In genomic region chr16:4598891-4599543, GRCm38 (mm10) we compare ENCODE assay signal across 11 mouse cellular contexts. TPM values are rescaled to one million over a fixed set of nuclear protein-coding genes. Genes with fewer than 3 reads are reported as not detected.
DNase-seq lines count a peak whose midpoint lies in the region; ATAC-seq lines count a peak whose summit lies in the region.
"Had no signal": no experiment of that assay in that cellular context is flagged by ENCODE, and none has a peak within 500 bp of the region (broad histone marks: within the 10 kb centered on the region; RNA-seq: fewer than 3 reads in every experiment).

No protein-coding gene starts in this region.

- peaks cover 84% of the 10 kb centered on the region for H3K4me1 ChIP-seq in heart, embryonic 16.5 days (ENCODE audit: control insufficient read depth, insufficient read depth, low read length)
- H3K4me1 ChIP-seq in hindbrain, embryonic 14.5 days (replicated peaks; ENCODE audit: control insufficient read depth, insufficient read depth, low read length), result peaks cover 63% of the 10 kb centered on the region
- H3K4me1 ChIP-seq in midbrain, embryonic 13.5 days (replicated peaks), result peaks cover 88% of the 10 kb centered on the region

- H3K4me2 ChIP-seq in heart, embryonic 16.5 days (ENCODE audit: low read depth, low read length), result no peak overlapping the region
- H3K4me2 ChIP-seq in hindbrain, embryonic 14.5 days (replicated peaks), result peak overlapping the region; percentile 0; the same call in 1 of the 2 replicates
- H3K4me2 ChIP-seq in midbrain, embryonic 13.5 days (replicated peaks), result peak overlapping the region; percentile 33

- H3K9ac ChIP-seq in heart, embryonic 16.5 days (ENCODE audit: low read length), result peak overlapping the region; percentile 38; the same call in 1 of the 2 replicates
- H3K9ac ChIP-seq in hindbrain, embryonic 14.5 days, result no peak overlapping the region
- peak overlapping the region; percentile 45 for H3K9ac ChIP-seq in midbrain, embryonic 13.5 days (replicated peaks)
- H3K9ac ChIP-seq: liver, embryonic 14.5 days had no signal

- WGBS in heart, embryonic 16.5 days, result 31% methylated on average over 6 of the region's 6 CpGs
- 20% methylated on average over 6 of the region's 6 CpGs for WGBS in hindbrain, embryonic 14.5 days
- 26% methylated on average over 6 of the region's 6 CpGs for WGBS in midbrain, embryonic 13.5 days

- DNase-seq in heart, adult 8-10 months (ENCODE audit: low spot score), result no peak
- peak; percentile 64 for DNase-seq in embryo, embryonic 11 days
- DNase-seq in hindbrain, embryonic 14.5 days (ENCODE audit: low spot score), result no peak
- no peak for DNase-seq in cerebellum, adult 9-11 months
- DNase-seq in thymus, postnatal 14 days, result no peak
- DNase-seq in frontal cortex, postnatal 10 days (ENCODE audit: low spot score in 2 of 2), result no peak
- DNase-seq: cerebellum, adult 18-20 months; thymus, postnatal 25 days had no signal

- H3K36me3 ChIP-seq in heart, embryonic 16.5 days (ENCODE audit: control insufficient read depth, insufficient read depth), result no peaks in the 10 kb centered on the region
- H3K36me3 ChIP-seq in hindbrain, embryonic 14.5 days (replicated peaks; ENCODE audit: control insufficient read depth, insufficient read depth), result no peaks in the 10 kb centered on the region
- H3K36me3 ChIP-seq in midbrain, embryonic 13.5 days, result no peaks in the 10 kb centered on the region

- ATAC-seq in heart, embryonic 16.5 days (replicated peaks; ENCODE audit: extremely low read depth, insufficient read depth, low FRiP score), result no peak
- ATAC-seq in hindbrain, embryonic 14.5 days (ENCODE audit: low FRiP score), result no peak
- ATAC-seq in midbrain, embryonic 13.5 days, result no peak

- peak overlapping the region; percentile 34 for H3K27ac ChIP-seq in heart, embryonic 16.5 days (ENCODE audit: low read length)
- 0 out of 2 replicates have a peak overlapping the region, but pooled peaks have one; percentile 52 for H3K27ac ChIP-seq in hindbrain, embryonic 14.5 days
- H3K27ac ChIP-seq in midbrain, embryonic 13.5 days, result peak overlapping the region; percentile 69
- H3K27ac ChIP-seq: liver, embryonic 14.5 days had no signal

- H3K9me3 ChIP-seq in heart, embryonic 16.5 days (replicated peaks; ENCODE audit: control insufficient read depth, low read length), result no peaks in the 10 kb centered on the region
- H3K9me3 ChIP-seq in hindbrain, embryonic 14.5 days (ENCODE audit: control insufficient read depth, low read length), result no peaks in the 10 kb centered on the region
- H3K9me3 ChIP-seq in midbrain, embryonic 13.5 days, result no peaks in the 10 kb centered on the region

- H3K4me3 ChIP-seq in heart, embryonic 16.5 days (ENCODE audit: low read length), result no peak overlapping the region
- no peak overlapping the region for H3K4me3 ChIP-seq in hindbrain, embryonic 14.5 days (replicated peaks; ENCODE audit: low read length)
- no peak overlapping the region; the same call in 1 of the 2 replicates for H3K4me3 ChIP-seq in midbrain, embryonic 13.5 days (replicated peaks)

- no peaks in the 10 kb centered on the region for H3K27me3 ChIP-seq in heart, embryonic 16.5 days (ENCODE audit: control insufficient read depth, insufficient read depth, low read length)
- H3K27me3 ChIP-seq in hindbrain, embryonic 14.5 days (ENCODE audit: control insufficient read depth, insufficient read depth, low read length), result no peaks in the 10 kb centered on the region
- no peaks in the 10 kb centered on the region for H3K27me3 ChIP-seq in midbrain, embryonic 13.5 days

RNA-seq across cellular contexts. Expression of gene Glis2, which starts 4.5 kb away (rescaled TPM):
- 12.3 and 14.2 TPM in 2 replicates for polyA plus RNA-seq in heart, embryonic 16.5 days (2015; fragmentation: Nextera tagmentation; extraction: Ambion mirVana)
- total RNA-seq in heart, adult 8-10 months (2022), result 10 to 100 TPM in 2 of 4 experiments, 1 to 10 TPM in 2; 7.3 to 13.5 (median 9.5) TPM
- 18.1 and 19.0 TPM in 2 replicates for polyA plus RNA-seq in hindbrain, embryonic 14.5 days (2014; fragmentation: Nextera tagmentation; extraction: Ambion mirVana)
- 20.0 and 26.3 TPM in 2 replicates for polyA plus RNA-seq in midbrain, embryonic 13.5 days (2015; fragmentation: Nextera tagmentation; extraction: Ambion mirVana)

RNA-seq across cellular contexts. Expression of gene Pam16, which starts 25.8 kb away (rescaled TPM):
- 91.2 and 122 TPM in 2 replicates for polyA plus RNA-seq in heart, embryonic 16.5 days (2015; fragmentation: Nextera tagmentation; extraction: Ambion mirVana)
- total RNA-seq in heart, adult 8-10 months (2022), result 100 to 1,000 TPM; 145 to 188 (median 160) TPM
- 174 and 193 TPM in 2 replicates for polyA plus RNA-seq in hindbrain, embryonic 14.5 days (2014; fragmentation: Nextera tagmentation; extraction: Ambion mirVana)
- polyA plus RNA-seq in midbrain, embryonic 13.5 days (2015; fragmentation: Nextera tagmentation; extraction: Ambion mirVana), result 153 and 155 TPM in 2 replicates

RNA-seq across cellular contexts. Expression of gene Tfap4, which starts 39.4 kb away (rescaled TPM):
- 5.6 and 8.1 TPM in 2 replicates for polyA plus RNA-seq in heart, embryonic 16.5 days (2015; fragmentation: Nextera tagmentation; extraction: Ambion mirVana)
- total RNA-seq in heart, adult 8-10 months (2022), result 1 to 10 TPM; 2.8 to 6.2 (median 3.6) TPM
- polyA plus RNA-seq in hindbrain, embryonic 14.5 days (2014; fragmentation: Nextera tagmentation; extraction: Ambion mirVana), result 8.2 and 8.8 TPM in 2 replicates
- polyA plus RNA-seq in midbrain, embryonic 13.5 days (2015; fragmentation: Nextera tagmentation; extraction: Ambion mirVana), result 10.5 and 11.2 TPM in 2 replicates

RNA-seq across cellular contexts. Expression of gene Vasn, which starts 40.7 kb away (rescaled TPM):
- 15.7 and 17.2 TPM in 2 replicates for polyA plus RNA-seq in heart, embryonic 16.5 days (2015; fragmentation: Nextera tagmentation; extraction: Ambion mirVana)
- total RNA-seq in heart, adult 8-10 months (2022), result 1 to 10 TPM; 6.9 to 9.3 (median 8.1) TPM
- polyA plus RNA-seq in hindbrain, embryonic 14.5 days (2014; fragmentation: Nextera tagmentation; extraction: Ambion mirVana), result 6.4 and 6.6 TPM in 2 replicates
- 3.2 and 4.6 TPM in 2 replicates for polyA plus RNA-seq in midbrain, embryonic 13.5 days (2015; fragmentation: Nextera tagmentation; extraction: Ambion mirVana)

RNA-seq across cellular contexts. Expression of gene Dnaja3, which starts 40.8 kb away (rescaled TPM):
- 87.5 and 88.7 TPM in 2 replicates for polyA plus RNA-seq in heart, embryonic 16.5 days (2015; fragmentation: Nextera tagmentation; extraction: Ambion mirVana)
- total RNA-seq in heart, adult 8-10 months (2022), result 100 to 1,000 TPM; 146 to 154 (median 153) TPM
- polyA plus RNA-seq in hindbrain, embryonic 14.5 days (2014; fragmentation: Nextera tagmentation; extraction: Ambion mirVana), result 54.6 and 64.8 TPM in 2 replicates
- polyA plus RNA-seq in midbrain, embryonic 13.5 days (2015; fragmentation: Nextera tagmentation; extraction: Ambion mirVana), result 50.5 and 54.3 TPM in 2 replicates
